Mouse (Mus musculus): ENCODE results near the gene Togaram2. TPM values are rescaled to one million over a fixed set of nuclear protein-coding genes. Genes with fewer than 3 reads are reported as not detected.

Gene Togaram2
- polyA plus RNA-seq (2014; fragmentation: Illumina TruSeq; extraction: RNeasy Lipid Tissue Mini Kit (QIAGEN cat#74804); ENCODE audit: low read depth, low replicate concordance) = not detected

GRCm38 (mm10) chr17:71673092-71673491 is at the start of gene Togaram2:
Togaram2 (plus strand) TSS chr17:71673261.

GRCm38 (mm10) chr17:71752831-71753230 is 79.8 kb downstream of the Togaram2 start, which contains the start of gene Pcare:
Pcare (minus strand) TSS chr17:71752894.

DNA sequence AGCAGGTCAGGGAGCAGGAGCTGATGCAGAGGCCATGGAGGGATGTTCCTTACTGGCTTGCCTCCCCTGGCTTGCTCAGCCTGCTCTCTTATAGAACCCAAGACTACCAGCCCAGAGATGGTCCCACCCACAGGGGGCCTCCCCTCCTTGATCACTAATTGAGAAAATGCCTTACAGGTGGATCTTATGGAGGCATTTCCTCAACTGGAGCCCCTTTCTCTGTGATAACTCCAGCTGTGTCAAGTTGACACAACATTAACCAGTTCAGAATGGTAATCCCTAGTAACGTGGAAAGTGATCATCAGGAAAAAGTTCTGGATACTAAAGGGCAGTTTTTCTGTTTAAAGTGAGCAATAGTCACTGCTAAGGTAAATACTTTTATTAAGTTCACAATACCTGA is 95.1 kb downstream of the Togaram2 start, which contains the start of gene Clip4:
Gene Clip4 (plus strand): TSS at position 301 of the 400 bp plus-strand sequence.

Other genes with a start within 250 kb of the Togaram2 start
- not detected for gene Gm4707, start 213.3 kb upstream of the Togaram2 start, polyA plus RNA-seq (2014; fragmentation: Illumina TruSeq; extraction: RNeasy Lipid Tissue Mini Kit (QIAGEN cat#74804); ENCODE audit: low read depth, low replicate concordance)
- gene Smchd1, start 197.9 kb upstream of the Togaram2 start, polyA plus RNA-seq (2014; fragmentation: Illumina TruSeq; extraction: RNeasy Lipid Tissue Mini Kit (QIAGEN cat#74804); ENCODE audit: low read depth, low replicate concordance) = 16.6 TPM
- gene Ndc80, start 146.4 kb upstream of the Togaram2 start, polyA plus RNA-seq (2014; fragmentation: Illumina TruSeq; extraction: RNeasy Lipid Tissue Mini Kit (QIAGEN cat#74804); ENCODE audit: low read depth, low replicate concordance) = 0.34 TPM
- gene Spdya, start 121.2 kb upstream of the Togaram2 start, polyA plus RNA-seq (2014; fragmentation: Illumina TruSeq; extraction: RNeasy Lipid Tissue Mini Kit (QIAGEN cat#74804); ENCODE audit: low read depth, low replicate concordance) = not detected
- gene Wdr43, start 57.4 kb upstream of the Togaram2 start, polyA plus RNA-seq (2014; fragmentation: Illumina TruSeq; extraction: RNeasy Lipid Tissue Mini Kit (QIAGEN cat#74804); ENCODE audit: low read depth, low replicate concordance) = 41.4 TPM
- gene Pcare, start 79.6 kb downstream of the Togaram2 start, polyA plus RNA-seq (2014; fragmentation: Illumina TruSeq; extraction: RNeasy Lipid Tissue Mini Kit (QIAGEN cat#74804); ENCODE audit: low read depth, low replicate concordance) = not detected
- 0.72 TPM for gene Clip4, start 95.2 kb downstream of the Togaram2 start, polyA plus RNA-seq (2014; fragmentation: Illumina TruSeq; extraction: RNeasy Lipid Tissue Mini Kit (QIAGEN cat#74804); ENCODE audit: low read depth, low replicate concordance)

Data from liver, adult 10 weeks (tissue).